Mouse (Mus musculus): ENCODE results near the gene Eaf2. TPM values are rescaled to one million over a fixed set of nuclear protein-coding genes. Genes with fewer than 3 reads are reported as not detected.

The Eaf2 gene
- polyA plus RNA-seq (2015; fragmentation: Nextera tagmentation; extraction: Ambion mirVana): 1.8 and 2.2 TPM in 2 replicates

DNA sequence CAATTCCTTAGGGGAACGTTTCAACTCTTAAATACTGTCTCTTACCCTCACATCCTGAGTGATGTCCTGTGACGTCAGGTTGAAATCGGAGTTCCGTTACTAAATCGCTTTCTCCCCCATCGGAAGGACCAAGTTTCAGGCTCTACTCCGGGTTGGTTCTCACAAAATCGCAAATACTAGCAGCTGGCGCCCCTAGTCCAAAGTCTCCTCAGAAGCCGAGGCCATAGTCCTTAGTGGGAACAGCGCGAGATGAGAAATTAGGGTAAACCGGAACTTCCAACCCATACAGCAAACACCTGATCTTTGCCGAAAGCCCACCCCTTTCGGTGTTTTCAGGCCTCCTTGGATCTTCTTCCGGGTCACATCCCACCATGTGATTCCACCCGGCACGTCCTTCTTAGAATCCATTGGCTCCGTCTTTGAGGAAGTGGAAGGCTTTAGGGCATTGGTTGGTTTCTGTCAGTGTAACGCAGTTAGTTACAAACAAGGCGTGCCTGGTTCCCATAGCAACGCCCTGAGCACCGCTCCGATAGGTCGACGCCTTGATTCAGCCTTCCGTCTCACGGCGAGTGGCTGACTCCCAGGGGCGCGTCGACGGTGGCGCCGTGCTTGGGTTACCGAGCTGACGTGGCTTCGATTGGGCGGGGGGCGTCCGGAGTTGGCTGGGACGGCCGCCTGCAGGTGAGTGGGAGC lies at the start of gene Eaf2, which contains the start of gene Golgb1:
Gene Eaf2 (minus strand): TSS at position 421 of the 693 bp plus-strand sequence.
Gene Golgb1 (plus strand): TSS at position 558 of the 693 bp plus-strand sequence.
- WGBS: under 1% methylated on average over 43 of the region's 43 CpGs
- ATAC-seq: peak; percentile 100
- Histone ChIP-seq H3K36me3 (no peaks in the 10 kb centered on the region), H3K4me1 (replicated peaks) (peaks cover 3% of the 10 kb centered on the region; the same call in 1 of the 2 replicates), H3K4me2 (replicated peaks) (peak within 1 kb of the TSS; percentile 68), H3K27me3 (replicated peaks) (no peaks in the 10 kb centered on the region), H3K9ac (peak within 1 kb of the TSS; percentile 79), H3K27ac (peak within 1 kb of the TSS; percentile 71), H3K9me3 (no peaks in the 10 kb centered on the region), H3K4me3 (replicated peaks) (peak within 1 kb of the TSS; percentile 80)

- Histone ChIP-seq H3K27ac (no peak overlapping the region), H3K36me3 (peaks cover 31% of the 10 kb centered on the region), H3K9ac (no peak overlapping the region), H3K9me3 (no peaks in the 10 kb centered on the region), H3K4me2 (replicated peaks) (no peak overlapping the region), H3K4me3 (replicated peaks) (no peak overlapping the region), H3K4me1 (replicated peaks) (no peaks in the 10 kb centered on the region), H3K27me3 (replicated peaks) (no peaks in the 10 kb centered on the region)
- WGBS: 89% methylated on average over 8 of the region's 8 CpGs
- no peak for ATAC-seq
These were observed 49.5 kb upstream of the Eaf2 start for GRCm38 (mm10) chr16:36924312-36924711.

GRCm38 (mm10) chr16:36921980-36922379 lies 47.2 kb upstream of the Eaf2 start:
- Histone ChIP-seq H3K9ac (no peak overlapping the region), H3K36me3 (peaks cover 26% of the 10 kb centered on the region), H3K4me1 (replicated peaks) (no peaks in the 10 kb centered on the region), H3K4me3 (replicated peaks) (no peak overlapping the region), H3K9me3 (no peaks in the 10 kb centered on the region), H3K27me3 (replicated peaks) (no peaks in the 10 kb centered on the region), H3K4me2 (replicated peaks) (no peak overlapping the region), H3K27ac (no peak overlapping the region)
- ATAC-seq: no peak
- WGBS: 85% methylated on average over 6 of the region's 6 CpGs

DNA sequence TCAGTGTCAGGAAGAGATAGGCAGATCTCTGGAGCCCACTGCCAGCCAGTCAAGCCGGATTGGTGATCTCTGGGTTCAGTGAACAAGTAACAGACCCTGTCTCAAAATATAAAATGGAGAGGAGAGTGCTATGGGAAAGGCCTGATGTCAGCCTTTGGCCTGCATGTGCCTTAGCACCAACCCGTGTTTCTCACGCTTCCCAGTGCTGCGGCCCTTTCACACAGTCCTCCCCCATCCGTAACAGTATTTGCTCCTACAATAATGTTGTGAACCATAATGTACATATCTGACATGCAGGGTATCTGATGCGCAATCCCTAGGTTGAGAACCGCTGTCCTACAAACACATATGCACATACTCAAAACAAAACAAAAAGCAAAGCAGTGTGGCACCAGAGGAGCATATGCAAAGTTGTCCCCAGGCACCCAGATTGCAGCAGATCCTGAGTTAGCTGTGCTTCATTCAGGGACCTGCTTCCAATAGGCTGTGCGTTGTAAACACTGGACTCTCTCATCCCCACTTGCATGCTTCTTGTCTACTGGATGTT lies 46.3 kb upstream of the Eaf2 start:
- Histone ChIP-seq H3K27ac (no peak overlapping the region), H3K9ac (no peak overlapping the region), H3K27me3 (replicated peaks) (no peaks in the 10 kb centered on the region), H3K9me3 (no peaks in the 10 kb centered on the region), H3K4me3 (replicated peaks) (no peak overlapping the region), H3K36me3 (peaks cover 23% of the 10 kb centered on the region), H3K4me2 (replicated peaks) (no peak overlapping the region), H3K4me1 (replicated peaks) (no peaks in the 10 kb centered on the region)
- WGBS: 94% methylated on average over 8 of the region's 8 CpGs
- no peak for ATAC-seq

GRCm38 (mm10) chr16:36920410-36920809 lies 45.6 kb upstream of the Eaf2 start:
- no peak overlapping the region for H3K4me3 ChIP-seq (replicated peaks)
- H3K9ac ChIP-seq: no peak overlapping the region
- no peaks in the 10 kb centered on the region for H3K27me3 ChIP-seq (replicated peaks)
- WGBS: 81% methylated on average over 3 of the region's 3 CpGs
- H3K4me2 ChIP-seq (replicated peaks): no peak overlapping the region
- no peaks in the 10 kb centered on the region for H3K4me1 ChIP-seq (replicated peaks)
- no peak for ATAC-seq
- peaks cover 18% of the 10 kb centered on the region for H3K36me3 ChIP-seq
- no peaks in the 10 kb centered on the region for H3K9me3 ChIP-seq
- H3K27ac ChIP-seq: no peak overlapping the region

- 95% methylated on average over 10 of the region's 10 CpGs for WGBS
- H3K9ac ChIP-seq: no peak overlapping the region
- no peaks in the 10 kb centered on the region for H3K4me1 ChIP-seq (replicated peaks)
- H3K36me3 ChIP-seq: peaks cover 23% of the 10 kb centered on the region
- H3K4me2 ChIP-seq (replicated peaks): no peak overlapping the region
- H3K9me3 ChIP-seq: no peaks in the 10 kb centered on the region
- no peaks in the 10 kb centered on the region for H3K27me3 ChIP-seq (replicated peaks)
- H3K27ac ChIP-seq: no peak overlapping the region
- no peak overlapping the region for H3K4me3 ChIP-seq (replicated peaks)
- ATAC-seq: no peak
These were observed 43.7 kb upstream of the Eaf2 start for GRCm38 (mm10) chr16:36918505-36918904.

DNA sequence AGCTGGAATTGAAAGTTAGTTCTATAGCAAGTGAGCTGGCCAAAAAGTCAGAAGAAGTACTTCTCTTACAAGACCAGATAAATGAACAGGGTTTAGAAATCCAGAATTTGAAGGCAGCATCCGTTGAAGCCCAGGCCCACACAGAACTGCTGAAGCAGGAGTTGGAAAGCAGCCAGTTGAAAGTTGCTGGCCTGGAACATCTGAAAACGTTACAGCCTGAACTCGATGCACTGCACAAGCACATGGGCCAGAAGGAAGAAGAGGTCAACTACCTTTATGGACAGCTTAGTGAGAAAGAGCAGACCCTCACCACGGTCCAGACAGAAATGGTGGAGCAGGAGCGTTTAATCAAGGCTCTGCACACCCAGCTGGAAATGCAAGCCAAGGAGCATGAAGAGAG lies 39.4 kb upstream of the Eaf2 start:
- no peaks in the 10 kb centered on the region for H3K9me3 ChIP-seq
- 66% methylated on average over 5 of the region's 5 CpGs for WGBS

GRCm38 (mm10) chr16:36912311-36912710 lies 37.5 kb upstream of the Eaf2 start:
- no peak for ATAC-seq
- Histone ChIP-seq H3K9ac (no peak overlapping the region), H3K27me3 (replicated peaks) (no peaks in the 10 kb centered on the region), H3K9me3 (no peaks in the 10 kb centered on the region), H3K4me3 (replicated peaks) (no peak overlapping the region), H3K4me1 (replicated peaks) (no peaks in the 10 kb centered on the region), H3K36me3 (peaks cover 17% of the 10 kb centered on the region), H3K27ac (no peak overlapping the region), H3K4me2 (replicated peaks) (no peak overlapping the region)
- WGBS: 78% methylated on average over 13 of the region's 13 CpGs

More for the DNA sequence above, 39.4 kb upstream of the Eaf2 start:
- no peak overlapping the region for H3K4me2 ChIP-seq (replicated peaks)
- no peaks in the 10 kb centered on the region for H3K27me3 ChIP-seq (replicated peaks)
- no peaks in the 10 kb centered on the region for H3K4me1 ChIP-seq (replicated peaks)
- no peak for ATAC-seq
- no peak overlapping the region for H3K4me3 ChIP-seq (replicated peaks)
- H3K36me3 ChIP-seq: peaks cover 32% of the 10 kb centered on the region
- H3K27ac ChIP-seq: no peak overlapping the region
- no peak overlapping the region for H3K9ac ChIP-seq

GRCm38 (mm10) chr16:36911909-36912308 lies 37.1 kb upstream of the Eaf2 start:
- no peak for ATAC-seq
- Histone ChIP-seq H3K27me3 (replicated peaks) (no peaks in the 10 kb centered on the region), H3K27ac (no peak overlapping the region), H3K4me2 (replicated peaks) (no peak overlapping the region), H3K4me3 (replicated peaks) (no peak overlapping the region), H3K9ac (no peak overlapping the region), H3K9me3 (no peaks in the 10 kb centered on the region), H3K36me3 (peaks cover 17% of the 10 kb centered on the region), H3K4me1 (replicated peaks) (no peaks in the 10 kb centered on the region)
- WGBS: 83% methylated on average over 10 of the region's 10 CpGs

GRCm38 (mm10) chr16:36903156-36903555 lies 28.4 kb upstream of the Eaf2 start:
- Histone ChIP-seq H3K27me3 (replicated peaks) (no peaks in the 10 kb centered on the region), H3K9ac (no peak overlapping the region)
- WGBS: 89% methylated on average over 5 of the region's 5 CpGs

DNA sequence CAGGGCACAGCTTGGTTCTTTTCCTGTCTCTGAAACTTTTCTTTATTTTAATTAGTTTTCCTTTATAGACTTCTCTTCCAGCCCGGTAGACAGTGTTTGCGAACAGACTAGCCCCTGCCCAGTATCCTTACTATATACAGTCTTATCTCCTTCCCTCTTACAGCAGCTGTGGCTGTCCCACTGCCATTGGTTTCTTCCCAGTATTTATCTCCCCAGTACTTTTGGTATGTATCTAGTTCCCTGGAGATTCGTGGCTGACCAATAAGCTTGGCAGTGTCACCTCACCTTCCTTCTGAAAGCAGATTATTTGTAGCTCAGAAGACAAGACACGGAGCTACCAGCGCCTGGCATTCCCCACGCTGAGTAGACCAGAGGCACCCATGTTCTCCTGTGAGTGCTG lies 21.9 kb upstream of the Eaf2 start:
- H3K36me3 ChIP-seq: peaks cover 28% of the 10 kb centered on the region
- H3K27ac ChIP-seq: no peak overlapping the region
- H3K4me1 ChIP-seq (replicated peaks): no peaks in the 10 kb centered on the region
- no peak overlapping the region for H3K4me3 ChIP-seq (replicated peaks)
- no peaks in the 10 kb centered on the region for H3K9me3 ChIP-seq
- no peak for ATAC-seq
- H3K9ac ChIP-seq: no peak overlapping the region
- 91% methylated on average over 6 of the region's 6 CpGs for WGBS
- H3K27me3 ChIP-seq (replicated peaks): no peaks in the 10 kb centered on the region
- H3K4me2 ChIP-seq (replicated peaks): no peak overlapping the region

More at GRCm38 (mm10) chr16:36903156-36903555, 28.4 kb upstream of the Eaf2 start:
- H3K4me3 ChIP-seq (replicated peaks): no peak overlapping the region
- no peaks in the 10 kb centered on the region for H3K9me3 ChIP-seq
- no peaks in the 10 kb centered on the region for H3K4me1 ChIP-seq (replicated peaks)
- no peak for ATAC-seq
- H3K36me3 ChIP-seq: peaks cover 21% of the 10 kb centered on the region
- no peak overlapping the region for H3K27ac ChIP-seq
- no peak overlapping the region for H3K4me2 ChIP-seq (replicated peaks)

GRCm38 (mm10) chr16:36893317-36893716 lies 18.5 kb upstream of the Eaf2 start:
- Histone ChIP-seq H3K9me3 (no peaks in the 10 kb centered on the region), H3K27ac (no peak overlapping the region), H3K4me1 (replicated peaks) (no peaks in the 10 kb centered on the region), H3K4me2 (replicated peaks) (no peak overlapping the region), H3K9ac (no peak overlapping the region), H3K27me3 (replicated peaks) (no peaks in the 10 kb centered on the region), H3K36me3 (peaks cover 23% of the 10 kb centered on the region), H3K4me3 (replicated peaks) (no peak overlapping the region)
- WGBS: 85% methylated on average over 10 of the region's 10 CpGs
- ATAC-seq: no peak

DNA sequence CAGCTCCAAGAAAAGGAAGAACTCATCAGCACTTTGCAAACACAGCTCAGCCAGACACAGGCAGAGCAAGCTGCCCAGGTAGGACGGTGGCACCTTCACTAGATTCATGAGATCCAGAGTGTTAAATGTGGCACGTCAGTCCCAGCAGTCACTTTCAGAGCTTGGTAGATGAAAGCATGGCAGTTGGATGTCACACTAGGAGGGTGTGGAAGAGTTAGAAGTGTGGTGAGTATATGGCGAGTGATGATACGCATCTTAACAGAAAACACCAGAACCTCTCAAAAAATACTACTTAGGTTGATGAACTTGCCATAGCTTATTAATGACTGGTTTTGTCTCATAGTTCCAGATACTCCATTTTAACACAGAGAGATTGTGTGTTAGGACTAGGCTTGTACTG lies 16.6 kb upstream of the Eaf2 start:
- no peaks in the 10 kb centered on the region for H3K9me3 ChIP-seq
- ATAC-seq: no peak
- no peaks in the 10 kb centered on the region for H3K4me1 ChIP-seq (replicated peaks)
- no peak overlapping the region for H3K4me2 ChIP-seq (replicated peaks)
- H3K36me3 ChIP-seq: peaks cover 23% of the 10 kb centered on the region
- no peak overlapping the region for H3K4me3 ChIP-seq (replicated peaks)
- H3K9ac ChIP-seq: no peak overlapping the region
- H3K27ac ChIP-seq: no peak overlapping the region
- H3K27me3 ChIP-seq (replicated peaks): no peaks in the 10 kb centered on the region
- 94% methylated on average over 4 of the region's 4 CpGs for WGBS

Data from intestine, embryonic 15.5 days (tissue).